9 mouse cellular contexts compared by ENCODE assay signal in the genomic region with DNA sequence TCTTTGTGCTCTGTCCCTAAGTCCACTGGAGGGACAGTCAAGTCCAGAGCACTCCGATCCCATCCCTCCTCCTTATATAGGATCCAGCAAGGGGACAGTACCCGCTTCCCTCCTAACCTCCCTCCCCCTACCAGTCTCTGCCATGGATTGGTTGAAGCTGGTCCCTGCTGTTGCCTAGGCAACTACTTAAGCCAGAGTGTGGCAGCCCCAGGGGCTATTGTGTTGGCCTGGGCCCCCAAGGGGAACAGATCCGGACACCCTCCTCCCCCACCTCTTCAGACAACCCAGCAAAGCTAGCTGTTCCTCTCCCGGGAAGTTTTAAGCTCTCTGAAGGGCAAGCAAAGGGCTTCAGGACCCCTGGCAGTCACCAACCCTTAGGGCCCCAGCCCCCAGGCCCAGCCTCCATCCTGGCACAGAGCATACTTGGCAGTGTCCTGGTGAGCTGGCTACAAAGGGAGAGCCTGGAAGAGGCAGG. TPM values are rescaled to one million over a fixed set of nuclear protein-coding genes. Genes with fewer than 3 reads are reported as not detected.
DNase-seq lines count a peak whose midpoint lies in the region; ATAC-seq lines count a peak whose summit lies in the region.
"Had no signal": no experiment of that assay in that cellular context is flagged by ENCODE, and none has a peak within 500 bp of the region (broad histone marks: within the 10 kb centered on the region; RNA-seq: fewer than 3 reads in every experiment).

A gene (minus strand): TSS at position 98 of the 475 bp plus-strand sequence.

- DNase-seq in kidney, postnatal 25 days, result no peak
- peak; percentile 79 for DNase-seq in cerebellum, adult 9-10 months
- DNase-seq in frontal cortex, postnatal 36 days (ENCODE audit: low spot score in 2 of 2), result peak; percentile 51 to 68
- no peak for DNase-seq in limb, embryonic 11.5 days (ENCODE audit: low spot score)
- DNase-seq in retina, postnatal 1 day, result peak; percentile 98
- no peak for DNase-seq in MN1 (ENCODE audit: low spot score)
- no peak for DNase-seq in adrenal gland, postnatal 36 days

- H3K27ac ChIP-seq in kidney, embryonic 15.5 days, result peak within 1 kb of the TSS; percentile 66
- H3K27ac ChIP-seq in limb, embryonic 11.5 days (replicated peaks; ENCODE audit: low read depth, low read length), result no peak within 1 kb of the TSS
- H3K27ac ChIP-seq: macrophage had no signal

- WGBS in kidney, embryonic 15.5 days, result 12% methylated on average over 4 of the region's 4 CpGs
- WGBS in limb, embryonic 11.5 days, result 9% methylated on average over 4 of the region's 4 CpGs

- H3K4me3 ChIP-seq in kidney, embryonic 15.5 days (replicated peaks), result peak within 1 kb of the TSS; percentile 39
- 0 out of 2 replicates have a peak within 1 kb of the TSS, but pooled peaks have one; percentile 20 for H3K4me3 ChIP-seq in limb, embryonic 11.5 days (ENCODE audit: low read depth, low read length)

- peaks cover 35% of the 10 kb centered on the region for H3K27me3 ChIP-seq in kidney, embryonic 15.5 days
- peaks cover 34% of the 10 kb centered on the region for H3K27me3 ChIP-seq in limb, embryonic 11.5 days (ENCODE audit: control insufficient read depth, insufficient read depth, low read length)

- no peaks in the 10 kb centered on the region for H3K36me3 ChIP-seq in kidney, embryonic 15.5 days
- no peaks in the 10 kb centered on the region for H3K36me3 ChIP-seq in limb, embryonic 11.5 days (ENCODE audit: control insufficient read depth, insufficient read depth, low read length)

- H3K4me2 ChIP-seq in kidney, embryonic 15.5 days, result peak within 1 kb of the TSS; percentile 65
- peak within 1 kb of the TSS; percentile 50 for H3K4me2 ChIP-seq in limb, embryonic 11.5 days (ENCODE audit: low read depth, severe bottlenecking)

- ATAC-seq in kidney, embryonic 15.5 days (replicated peaks; ENCODE audit: low FRiP score), result peak; percentile 26
- ATAC-seq in limb, embryonic 11.5 days (ENCODE audit: insufficient number of reproducible peaks, low FRiP score, low TSS enrichment, low read depth), result no peak

- no peaks in the 10 kb centered on the region for H3K9me3 ChIP-seq in kidney, embryonic 15.5 days (replicated peaks)
- H3K9me3 ChIP-seq in limb, embryonic 11.5 days (ENCODE audit: control insufficient read depth, low read length), result no peaks in the 10 kb centered on the region

- H3K9ac ChIP-seq in kidney, embryonic 15.5 days, result no peak within 1 kb of the TSS
- H3K9ac ChIP-seq in limb, embryonic 11.5 days (ENCODE audit: low read length), result no peak within 1 kb of the TSS

- peaks cover 48% of the 10 kb centered on the region for H3K4me1 ChIP-seq in kidney, embryonic 15.5 days
- peaks cover 23% of the 10 kb centered on the region for H3K4me1 ChIP-seq in limb, embryonic 11.5 days (ENCODE audit: control insufficient read depth, insufficient read depth, low read length)

RNA-seq across cellular contexts. Expression of the gene that starts here (rescaled TPM):
- 1.0 and 1.5 TPM in 2 replicates for polyA plus RNA-seq in kidney, embryonic 15.5 days (2015; fragmentation: Nextera tagmentation; extraction: Ambion mirVana)
- polyA plus RNA-seq in limb, embryonic 11.5 days (2014; fragmentation: Nextera tagmentation; extraction: Ambion mirVana), result 0.09 and 0.65 TPM in 2 replicates
- total RNA-seq in adrenal gland, postnatal 36 days (2021), result not detected
- polyA plus RNA-seq: macrophage had no signal

Comparison
In these comparisons a context has a peak if more than half of its experiments do, and no peak if none do; other contexts are left out.
1. DNase-seq: peak in cerebellum, adult 9-10 months (single experiment), frontal cortex, postnatal 36 days (2 of 2) and retina, postnatal 1 day (single experiment); none in kidney, postnatal 25 days (0 of 2), limb, embryonic 11.5 days (single experiment), MN1 (single experiment) and adrenal gland, postnatal 36 days (0 of 2).